Mouse (Mus musculus) limb, embryonic 13.5 days (tissue): Measurements from ENCODE around the gene Man2c1. TPM values are rescaled to one million over a fixed set of nuclear protein-coding genes. Genes with fewer than 3 reads are reported as not detected.
A peak's percentile ranks its signal among the peaks of the same experiment; 100 is the strongest.

ENCODE experiments used
- ATAC-seq: fragments of 200-750 bp; cut with Nextera tagmentation; 2 replicates; pipeline ENCODE4 v1.8.0; 2017; ENCODE audit warnings: low read depth, moderate number of reproducible peaks, moderate TSS enrichment; ENCODE audit not compliant: low FRiP score
- H3K27ac ChIP-seq: fragments of 300-500 bp; sonication (generic); 2 replicates; pipeline ENCODE4 v1.5.1; 2015; ENCODE audit warnings: inconsistent platforms, mild to moderate bottlenecking, moderate library complexity
- H3K27me3 ChIP-seq: fragments of 300-500 bp; sonication (generic); 2 replicates; pipeline ENCODE4 v1.6.1; 2015; ENCODE audit warnings: mild to moderate bottlenecking, inconsistent platforms
- H3K36me3 ChIP-seq: fragments of 300-500 bp; sonication (generic); 2 replicates; pipeline ENCODE4 v1.6.1; 2015; ENCODE audit warnings: inconsistent platforms, mild to moderate bottlenecking, moderate library complexity
- H3K4me1 ChIP-seq: fragments of 300-500 bp; sonication (generic); 2 replicates; pipeline ENCODE4 v1.6.1; 2015; ENCODE audit warnings: inconsistent platforms
- H3K4me2 ChIP-seq: fragments of 300-500 bp; sonication (generic); replicated peaks from 2 replicates; pipeline ENCODE4 v1.6.1; 2015; ENCODE audit warnings: inconsistent platforms, mild to moderate bottlenecking, moderate library complexity
- H3K4me3 ChIP-seq: fragments of 300-500 bp; sonication (generic); 2 replicates; pipeline ENCODE4 v1.5.1; 2015; ENCODE audit warnings: moderate library complexity, mild to moderate bottlenecking, inconsistent platforms
- H3K9ac ChIP-seq: fragments of 300-500 bp; sonication (generic); 2 replicates; pipeline ENCODE4 v1.6.1; 2015; ENCODE audit warnings: mild to moderate bottlenecking, inconsistent platforms
- H3K9me3 ChIP-seq: fragments of 300-500 bp; sonication (generic); 2 replicates; pipeline ENCODE4 v1.6.1; 2016; ENCODE audit warnings: inconsistent platforms
- WGBS: fragments of 180-500 bp; shearing (Covaris S2); methylation state at CpG from one replicate; pipeline ENCODE4 v1.1.7; 2015; 5-methylcytosine and 5-hydroxymethylcytosine counted together
- polyA plus RNA-seq: library from polyadenylated mRNA; unstranded; fragments of >200 nt; fragmentation: Nextera tagmentation; extraction: Ambion mirVana; gene quantifications from 2 replicates; pipeline ENCODE4 v1.2.1, GENCODE M21; 2015

The Man2c1 gene
- polyA plus RNA-seq, 1 experiment from 2014 or later = 64.5 TPM

GRCm38 (mm10) chr9:57146451-57147066 lies 16.1 kb downstream of the Man2c1 start:
- Histone ChIP-seq H3K36me3 (peaks cover 33% of the 10 kb centered on the region), H3K27ac (no peak overlapping the region), H3K4me3 (no peak overlapping the region), H3K9ac (peak overlapping the region; percentile 82; the same call in 1 of the 2 replicates), H3K4me2 (peak overlapping the region; percentile 82; the same call in 1 of the 2 replicates), H3K9me3 (no peaks in the 10 kb centered on the region), H3K27me3 (no peaks in the 10 kb centered on the region), H3K4me1 (peaks cover 17% of the 10 kb centered on the region)
- 85% methylated on average over 17 of the region's 17 CpGs for WGBS
- ATAC-seq = no peak

DNA sequence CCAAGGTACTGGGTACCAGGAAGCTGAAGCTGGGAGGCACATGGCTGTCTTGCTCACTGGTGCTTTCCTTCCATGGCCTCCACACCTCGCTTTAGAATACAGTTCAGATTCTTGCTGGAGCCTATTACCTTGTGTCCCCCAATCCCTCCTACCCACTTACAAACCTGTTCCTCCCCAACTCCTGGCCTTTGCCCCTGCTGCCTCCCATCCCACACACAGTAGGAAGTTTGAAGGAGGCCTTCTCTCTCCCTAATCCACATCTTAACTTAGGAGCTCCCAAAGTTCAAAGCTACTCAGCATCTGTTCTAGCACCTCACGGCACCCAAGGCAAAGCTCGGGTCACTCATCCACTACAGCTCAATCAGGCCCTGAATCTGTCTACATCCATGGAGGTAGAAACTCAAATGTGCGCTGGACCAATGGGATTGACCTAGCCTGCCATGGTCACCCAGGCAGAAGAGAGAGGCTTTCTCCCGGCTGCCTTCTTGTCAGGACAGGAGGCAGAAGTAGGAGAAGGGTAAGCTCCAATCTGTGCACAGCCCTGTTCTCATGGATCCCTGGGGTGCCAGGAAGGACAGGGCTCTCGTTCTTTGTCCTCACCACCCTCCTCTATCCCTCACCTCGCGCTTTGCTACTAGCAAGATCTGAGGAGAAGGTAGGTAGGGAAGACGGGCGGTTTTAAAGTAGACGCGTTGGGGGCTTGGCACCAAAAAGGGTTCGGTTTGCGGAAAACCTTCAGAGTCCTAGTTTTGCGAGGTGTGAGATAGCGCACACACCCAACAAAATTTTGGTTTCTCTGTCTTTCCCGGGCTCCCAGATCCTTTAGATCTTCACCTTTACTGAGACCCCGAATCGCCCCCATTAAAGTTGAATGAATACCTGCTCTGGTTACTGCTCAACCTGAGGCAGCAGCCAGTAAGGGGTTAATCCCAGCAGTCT lies 17.0 kb downstream of the Man2c1 start:
- Histone ChIP-seq H3K9me3 (no peaks in the 10 kb centered on the region), H3K27me3 (no peaks in the 10 kb centered on the region), H3K4me2 (peak overlapping the region; percentile 82), H3K36me3 (peaks cover 24% of the 10 kb centered on the region), H3K9ac (peak overlapping the region; percentile 82), H3K4me3 (peak overlapping the region; percentile 59), H3K27ac (peak overlapping the region; percentile 89), H3K4me1 (peaks cover 17% of the 10 kb centered on the region)
- WGBS = 9% methylated on average over 19 of the region's 19 CpGs
- peak; percentile 17; the same call in 1 of the 2 replicates for ATAC-seq

GRCm38 (mm10) chr9:57148144-57148878 lies 17.8 kb downstream of the Man2c1 start, which contains the start of gene Neil1:
Gene Neil1 (minus strand): TSS chr9:57148305.
- Histone ChIP-seq H3K27me3 (no peaks in the 10 kb centered on the region), H3K4me1 (peaks cover 17% of the 10 kb centered on the region), H3K27ac (peak within 1 kb of the TSS; percentile 89), H3K9me3 (no peaks in the 10 kb centered on the region), H3K4me2 (peak within 1 kb of the TSS; percentile 82), H3K9ac (peak within 1 kb of the TSS; percentile 82), H3K36me3 (peaks cover 16% of the 10 kb centered on the region), H3K4me3 (peak within 1 kb of the TSS; percentile 59)
- WGBS = under 1% methylated on average over 27 of the region's 27 CpGs
- ATAC-seq = peak; percentile 92

GRCm38 (mm10) chr9:57149021-57149420 lies 18.5 kb downstream of the Man2c1 start:
- H3K4me3 ChIP-seq = peak overlapping the region; percentile 59
- ATAC-seq = no peak
- H3K27me3 ChIP-seq = no peaks in the 10 kb centered on the region
- no peaks in the 10 kb centered on the region for H3K9me3 ChIP-seq
- H3K36me3 ChIP-seq = peaks cover 9% of the 10 kb centered on the region
- WGBS = 69% methylated on average over 6 of the region's 6 CpGs
- H3K4me2 ChIP-seq = peak overlapping the region; percentile 82
- H3K9ac ChIP-seq = peak overlapping the region; percentile 82
- no peak overlapping the region for H3K27ac ChIP-seq
- H3K4me1 ChIP-seq = peaks cover 17% of the 10 kb centered on the region

- Histone ChIP-seq H3K36me3 (peaks cover 10% of the 10 kb centered on the region), H3K9ac (no peak overlapping the region), H3K4me1 (peaks cover 17% of the 10 kb centered on the region), H3K27me3 (no peaks in the 10 kb centered on the region), H3K9me3 (no peaks in the 10 kb centered on the region), H3K4me2 (no peak overlapping the region), H3K4me3 (no peak overlapping the region), H3K27ac (no peak overlapping the region)
- no peak for ATAC-seq
- WGBS = 79% methylated on average over 5 of the region's 5 CpGs
Measured at GRCm38 (mm10) chr9:57150192-57150591, 19.7 kb downstream of the Man2c1 start.

GRCm38 (mm10) chr9:57152331-57152730 lies 21.8 kb downstream of the Man2c1 start:
- 34% methylated on average over 6 of the region's 6 CpGs for WGBS
- no peaks in the 10 kb centered on the region for H3K9me3 ChIP-seq
- no peak overlapping the region for H3K9ac ChIP-seq
- no peak for ATAC-seq
- no peak overlapping the region for H3K4me2 ChIP-seq
- no peak overlapping the region for H3K27ac ChIP-seq
- peaks cover 16% of the 10 kb centered on the region for H3K36me3 ChIP-seq
- H3K27me3 ChIP-seq = no peaks in the 10 kb centered on the region
- no peak overlapping the region for H3K4me3 ChIP-seq
- H3K4me1 ChIP-seq = peaks cover 16% of the 10 kb centered on the region

DNA sequence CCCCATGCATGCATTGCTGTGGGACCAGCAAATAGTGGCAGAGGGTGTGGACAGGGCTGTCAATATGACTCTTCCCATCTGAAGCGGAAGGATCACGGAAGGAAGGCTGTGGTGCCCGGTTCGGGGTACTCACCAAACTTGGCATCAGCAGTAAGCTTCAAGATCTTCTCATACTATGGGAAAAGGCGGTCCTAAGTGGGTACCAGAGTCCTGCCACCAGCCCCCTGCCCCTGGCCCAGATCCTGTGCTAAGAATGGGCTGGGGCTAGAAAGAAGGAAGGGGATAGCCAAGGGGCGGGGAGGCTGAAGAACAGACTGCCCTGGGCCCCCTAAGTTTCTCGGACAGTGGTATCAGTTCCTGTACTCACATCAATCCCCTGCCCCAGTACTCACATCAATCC lies 25.9 kb downstream of the Man2c1 start:
- Histone ChIP-seq H3K9ac (no peak overlapping the region), H3K36me3 (peaks cover 16% of the 10 kb centered on the region), H3K27me3 (no peaks in the 10 kb centered on the region), H3K4me3 (no peak overlapping the region), H3K27ac (no peak overlapping the region), H3K9me3 (no peaks in the 10 kb centered on the region), H3K4me1 (peaks cover 17% of the 10 kb centered on the region), H3K4me2 (no peak overlapping the region; the same call in 1 of the 2 replicates)
- no peak for ATAC-seq
- WGBS = 92% methylated on average over 7 of the region's 7 CpGs

GRCm38 (mm10) chr9:57156823-57157222 lies 26.3 kb downstream of the Man2c1 start:
- H3K9ac ChIP-seq = no peak overlapping the region
- peaks cover 16% of the 10 kb centered on the region for H3K36me3 ChIP-seq
- no peak overlapping the region for H3K4me3 ChIP-seq
- no peak overlapping the region; the same call in 1 of the 2 replicates for H3K4me2 ChIP-seq
- 87% methylated on average over 8 of the region's 8 CpGs for WGBS
- H3K27me3 ChIP-seq = no peaks in the 10 kb centered on the region
- no peaks in the 10 kb centered on the region for H3K9me3 ChIP-seq
- ATAC-seq = no peak
- no peak overlapping the region for H3K27ac ChIP-seq
- H3K4me1 ChIP-seq = peaks cover 17% of the 10 kb centered on the region

- peak overlapping the region; percentile 82 for H3K4me3 ChIP-seq
- H3K4me2 ChIP-seq = peak overlapping the region; percentile 96
- H3K36me3 ChIP-seq = peaks cover 16% of the 10 kb centered on the region
- H3K27ac ChIP-seq = no peak overlapping the region
- H3K27me3 ChIP-seq = no peaks in the 10 kb centered on the region
- peaks cover 17% of the 10 kb centered on the region for H3K4me1 ChIP-seq
- WGBS = 38% methylated on average over 13 of the region's 13 CpGs
- no peaks in the 10 kb centered on the region for H3K9me3 ChIP-seq
- peak overlapping the region; percentile 76 for H3K9ac ChIP-seq
- no peak for ATAC-seq
Measured at GRCm38 (mm10) chr9:57157499-57157898, 27.0 kb downstream of the Man2c1 start.

DNA sequence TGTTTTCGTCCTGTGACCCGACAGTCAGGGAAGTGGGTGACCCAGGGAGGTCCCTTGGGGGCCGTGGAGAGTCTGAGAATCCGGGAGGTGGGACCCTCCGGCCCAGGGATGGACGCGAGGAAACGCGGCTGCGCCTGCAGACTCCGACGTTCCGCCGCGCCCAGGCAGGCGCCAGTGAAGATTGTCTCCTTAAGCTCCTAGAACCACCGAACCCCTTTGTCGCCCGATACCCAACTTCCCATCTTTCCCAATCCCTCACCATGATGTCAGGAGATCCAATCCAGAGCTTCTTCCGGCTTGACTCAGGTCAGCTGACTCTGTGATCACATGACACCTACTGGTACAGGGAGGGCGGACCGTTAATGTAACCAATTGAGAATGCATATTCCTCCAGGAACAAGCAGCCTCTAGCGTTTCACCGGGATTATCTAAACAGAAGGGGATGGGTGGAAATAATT lies 27.6 kb downstream of the Man2c1 start, which contains the start of gene Commd4:
Gene Commd4 (minus strand): TSS at position 319 of the 458 bp plus-strand sequence.
- Histone ChIP-seq H3K9me3 (no peaks in the 10 kb centered on the region), H3K36me3 (peaks cover 16% of the 10 kb centered on the region), H3K9ac (peak within 1 kb of the TSS; percentile 76), H3K4me2 (peak within 1 kb of the TSS; percentile 96), H3K27ac (no peak within 1 kb of the TSS), H3K4me1 (peaks cover 17% of the 10 kb centered on the region), H3K27me3 (no peaks in the 10 kb centered on the region), H3K4me3 (peak within 1 kb of the TSS; percentile 82)
- peak; percentile 90 for ATAC-seq
- under 1% methylated on average over 24 of the region's 24 CpGs for WGBS

GRCm38 (mm10) chr9:57158506-57158905 lies 28.0 kb downstream of the Man2c1 start:
- 36% methylated on average over 11 of the region's 11 CpGs for WGBS
- no peaks in the 10 kb centered on the region for H3K27me3 ChIP-seq
- peak overlapping the region; percentile 82 for H3K4me3 ChIP-seq
- no peak for ATAC-seq
- H3K9ac ChIP-seq = peak overlapping the region; percentile 76
- peak overlapping the region; percentile 96 for H3K4me2 ChIP-seq
- no peak overlapping the region for H3K27ac ChIP-seq
- peaks cover 16% of the 10 kb centered on the region for H3K36me3 ChIP-seq
- H3K4me1 ChIP-seq = peaks cover 17% of the 10 kb centered on the region
- no peaks in the 10 kb centered on the region for H3K9me3 ChIP-seq
